8 mouse cellular contexts compared by ENCODE assay signal in genomic region chr9:72594656-72595055, GRCm38 (mm10).
A peak's percentile ranks its signal among the peaks of the same experiment; 100 is the strongest.
DNase-seq lines count a peak whose midpoint lies in the region; ATAC-seq and TF ChIP-seq lines count a peak whose summit lies in the region.
"Not testable (repeated sequence)": the region's sequence is repeated elsewhere in the genome, so short reads cannot be mapped to it uniquely, and the experiment has no call there.

No protein-coding gene starts in this region.

- not testable (repeated sequence) for H3K36me3 ChIP-seq in kidney, postnatal 0 days (ENCODE audit: insufficient read depth, low read length); lung, embryonic 14.5 days (ENCODE audit: insufficient read depth); spleen, adult 2 months (ENCODE audit: control insufficient read depth, insufficient read depth, low read length)

- H3K9me3 ChIP-seq in kidney, postnatal 0 days (replicated peaks; ENCODE audit: low read length); lung, embryonic 14.5 days (ENCODE audit: low read depth, low read length): not testable (repeated sequence)

- WGBS in kidney, postnatal 0 days: 91% methylated on average over 4 of the region's 4 CpGs
- WGBS in lung, embryonic 14.5 days: 79% methylated on average over 4 of the region's 4 CpGs
- WGBS in spleen, adult 2 months: 90% methylated on average over 4 of the region's 4 CpGs

- not testable (repeated sequence) for TF ChIP-seq POLR2A in spleen, adult 2 months (IDR thresholded peaks at IDR 0.05; ENCODE audit: low read depth, low read length)

- TF ChIP-seq CTCF in gastrocnemius, adult 2 months (IDR thresholded peaks at IDR 0.05): peak; percentile 55; the same call in 1 of the 2 replicates
- TF ChIP-seq CTCF in kidney, postnatal 0 days (IDR thresholded peaks at IDR 0.05; ENCODE audit: low read depth): peak; percentile 49
- peak; percentile 19; the same call in 1 of the 2 replicates for TF ChIP-seq CTCF in lung, embryonic 14.5 days (IDR thresholded peaks at IDR 0.05; ENCODE audit: low read depth)
- not testable (repeated sequence) for TF ChIP-seq CTCF in spleen, adult 2 months (IDR thresholded peaks at IDR 0.05; ENCODE audit: extremely low read depth, insufficient read depth, insufficient read length, insufficient replicate concordance)

- H3K4me1 ChIP-seq in kidney, postnatal 0 days (replicated peaks; ENCODE audit: insufficient read depth, low read length); lung, embryonic 14.5 days (ENCODE audit: insufficient read depth); spleen, adult 2 months (ENCODE audit: control insufficient read depth, insufficient read depth, insufficient read length): not testable (repeated sequence)

- H3K27me3 ChIP-seq in kidney, postnatal 0 days (ENCODE audit: insufficient read depth, low read length); lung, embryonic 14.5 days (ENCODE audit: insufficient read depth, low read length); spleen, adult 2 months (ENCODE audit: control insufficient read depth, insufficient read depth, low read length): not testable (repeated sequence)

- peak; percentile 69 for DNase-seq in CD4-positive, CD25-positive, alpha-beta regulatory T cell, adult 2 months (ENCODE audit: low read depth, low spot score)
- peak; percentile 23 for DNase-seq in T-cell, adult 2 months (ENCODE audit: low spot score)
- peak; percentile 32 for DNase-seq in c-Kit-positive CD71-negative TER-119-negative erythroid progenitor cells, embryonic 14.5 days (ENCODE audit: low read depth)
- DNase-seq in gastrocnemius, adult 2 months: peak; percentile 54
- not testable (repeated sequence) for DNase-seq in kidney, postnatal 0 days (ENCODE audit: low spot score)
- DNase-seq in lung, embryonic 14.5 days: peak; percentile 48
- DNase-seq in spleen, adult 2 months (ENCODE audit: low read depth in 1 of 2, low spot score in 2 of 2): peak; percentile 8 to 23
- DNase-seq in urinary bladder, postnatal 14 days (ENCODE audit: low spot score): peak; percentile 25

- ATAC-seq in kidney, postnatal 0 days (replicated peaks; ENCODE audit: low FRiP score, low read depth); lung, embryonic 14.5 days (ENCODE audit: insufficient read depth): not testable (repeated sequence)

- H3K27ac ChIP-seq in gastrocnemius, adult 2 months; kidney, postnatal 0 days; lung, embryonic 14.5 days (ENCODE audit: low read depth); spleen, adult 2 months (ENCODE audit: insufficient read depth, low read length): not testable (repeated sequence)

- intact Hi-C loops in gastrocnemius, adult 2 months (cut with DNase I): loop anchor here (5.0 kb wide), 1 partner anchor 137 kb away; no protein-coding TSS in a partner anchor

- not testable (repeated sequence) for H3K4me3 ChIP-seq in gastrocnemius, adult 2 months; kidney, postnatal 0 days (replicated peaks; ENCODE audit: low read depth, low read length); lung, embryonic 14.5 days (ENCODE audit: low read depth, low read length); spleen, adult 2 months (ENCODE audit: extremely low read depth, insufficient read depth, insufficient read length)

- H3K9ac ChIP-seq in kidney, postnatal 0 days (ENCODE audit: low read depth, low read length); lung, embryonic 14.5 days: not testable (repeated sequence)

- not testable (repeated sequence) for H3K4me2 ChIP-seq in kidney, postnatal 0 days (ENCODE audit: low read length); lung, embryonic 14.5 days
